Mouse (Mus musculus): ENCODE measurements around the gene Acly. TPM values are rescaled to one million over a fixed set of nuclear protein-coding genes. Genes with fewer than 3 reads are reported as not detected.
A peak's percentile ranks its signal among the peaks of the same experiment; 100 is the strongest.
"Not testable (repeated sequence)": the region's sequence is repeated elsewhere in the genome, so short reads cannot be mapped to it uniquely, and the experiment has no call there.

Gene Acly
- total RNA-seq, 2 experiments from 2014 or later, result 16.4 to 19.9 TPM

GRCm38 (mm10) chr11:100550101-100550500, 22.3 kb upstream of the Acly start:
- no peak for DNase-seq
- intact Hi-C loops (cut with DNase I; ENCODE audit: low total_unique reads), result loop anchor here (5.0 to 10.0 kb wide), 2 partner anchors 33 to 125 kb away; no protein-coding TSS in a partner anchor

GRCm38 (mm10) chr11:100549466-100549865, 21.7 kb upstream of the Acly start:
- intact Hi-C loops (cut with DNase I; ENCODE audit: low total_unique reads), result no loop called here
- no peak for DNase-seq

GRCm38 (mm10) chr11:100548141-100548540, 20.3 kb upstream of the Acly start:
- no peak for DNase-seq
- intact Hi-C loops (cut with DNase I; ENCODE audit: low total_unique reads), result no loop called here

GRCm38 (mm10) chr11:100546955-100547354, 19.2 kb upstream of the Acly start:
- intact Hi-C loops (cut with DNase I; ENCODE audit: low total_unique reads), result no loop called here
- DNase-seq, result no peak

GRCm38 (mm10) chr11:100545746-100546085, 17.9 kb upstream of the Acly start:
- no peak for DNase-seq
- intact Hi-C loops (cut with DNase I; ENCODE audit: low total_unique reads), result no loop called here

GRCm38 (mm10) chr11:100544832-100545745, 17.3 kb upstream of the Acly start, which contains the start of gene Ttc25:
TSS of gene Ttc25 (plus strand) at chr11:100545607.
- peak; percentile 91 for DNase-seq
- intact Hi-C loops (cut with DNase I; ENCODE audit: low total_unique reads), result no loop called here

GRCm38 (mm10) chr11:100541577-100541976, 13.8 kb upstream of the Acly start:
- DNase-seq, result no peak
- intact Hi-C loops (cut with DNase I; ENCODE audit: low total_unique reads), result no loop called here

GRCm38 (mm10) chr11:100540966-100541365, 13.2 kb upstream of the Acly start:
- DNase-seq, result no peak
- intact Hi-C loops (cut with DNase I; ENCODE audit: low total_unique reads), result no loop called here

GRCm38 (mm10) chr11:100536466-100536865, 8.7 kb upstream of the Acly start:
- no peak for DNase-seq

GRCm38 (mm10) chr11:100535996-100536395, 8.2 kb upstream of the Acly start:
- intact Hi-C loops (cut with DNase I; ENCODE audit: low total_unique reads), result no loop called here
- no peak for DNase-seq

More at GRCm38 (mm10) chr11:100536466-100536865, 8.7 kb upstream of the Acly start:
- intact Hi-C loops (cut with DNase I; ENCODE audit: low total_unique reads), result no loop called here

- DNase-seq; intact Hi-C loops (cut with DNase I; ENCODE audit: low total_unique reads): not testable (repeated sequence)
Measured at GRCm38 (mm10) chr11:100534821-100535220, 7.0 kb upstream of the Acly start.

- intact Hi-C loops (cut with DNase I; ENCODE audit: low total_unique reads); DNase-seq: not testable (repeated sequence)
Measured at GRCm38 (mm10) chr11:100534411-100534810, 6.6 kb upstream of the Acly start.

- no peak for DNase-seq
- intact Hi-C loops (cut with DNase I; ENCODE audit: low total_unique reads), result no loop called here
Measured at GRCm38 (mm10) chr11:100533871-100534270, 6.1 kb upstream of the Acly start.

GRCm38 (mm10) chr11:100528375-100529165, 770 bp upstream of the Acly start:
- intact Hi-C loops (cut with DNase I; ENCODE audit: low total_unique reads), result no loop called here

GRCm38 (mm10) chr11:100527066-100527457, 738 bp downstream of the Acly start:
- peak; percentile 64 for DNase-seq
- intact Hi-C loops (cut with DNase I; ENCODE audit: low total_unique reads), result no loop called here

More at GRCm38 (mm10) chr11:100528375-100529165, 770 bp upstream of the Acly start:
- DNase-seq, result no peak

GRCm38 (mm10) chr11:100526052-100526816, 1.6 kb downstream of the Acly start:
- intact Hi-C loops (cut with DNase I; ENCODE audit: low total_unique reads), result no loop called here
- no peak for DNase-seq

GRCm38 (mm10) chr11:100524987-100525630, 2.7 kb downstream of the Acly start:
- DNase-seq, result no peak
- intact Hi-C loops (cut with DNase I; ENCODE audit: low total_unique reads), result no loop called here

GRCm38 (mm10) chr11:100524358-100524757, 3.4 kb downstream of the Acly start:
- intact Hi-C loops (cut with DNase I; ENCODE audit: low total_unique reads), result no loop called here
- DNase-seq, result peak; percentile 49

- intact Hi-C loops (cut with DNase I; ENCODE audit: low total_unique reads), result no loop called here
- DNase-seq, result no peak
Measured at GRCm38 (mm10) chr11:100520838-100521237, 7.0 kb downstream of the Acly start.

All from gastrocnemius, postnatal 14 days (tissue).